Mouse (Mus musculus): ENCODE data around the gene St3gal4.

St3gal4 gene

DNA sequence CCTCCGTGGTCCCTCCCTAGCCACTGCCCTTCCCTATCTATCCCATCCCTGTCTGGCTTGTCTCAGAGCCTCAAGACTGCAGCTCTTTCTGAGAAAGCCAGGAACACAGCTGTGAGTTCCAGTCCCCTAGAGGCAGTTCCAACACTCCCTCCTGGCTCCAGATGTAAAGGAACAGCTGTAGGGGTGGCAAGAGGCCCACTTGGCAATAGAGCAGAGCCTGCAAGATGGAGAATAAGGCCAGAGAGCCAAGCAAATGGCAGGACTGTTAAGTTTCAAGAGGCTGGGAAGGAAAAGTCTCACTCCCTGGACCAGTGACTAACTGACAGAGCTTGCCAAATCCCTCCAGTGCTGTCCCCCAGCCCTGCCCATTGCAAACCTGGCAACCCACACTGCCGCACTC is 73.3 kb downstream of the St3gal4 start:
- peak; percentile 42 for DNase-seq

DNA sequence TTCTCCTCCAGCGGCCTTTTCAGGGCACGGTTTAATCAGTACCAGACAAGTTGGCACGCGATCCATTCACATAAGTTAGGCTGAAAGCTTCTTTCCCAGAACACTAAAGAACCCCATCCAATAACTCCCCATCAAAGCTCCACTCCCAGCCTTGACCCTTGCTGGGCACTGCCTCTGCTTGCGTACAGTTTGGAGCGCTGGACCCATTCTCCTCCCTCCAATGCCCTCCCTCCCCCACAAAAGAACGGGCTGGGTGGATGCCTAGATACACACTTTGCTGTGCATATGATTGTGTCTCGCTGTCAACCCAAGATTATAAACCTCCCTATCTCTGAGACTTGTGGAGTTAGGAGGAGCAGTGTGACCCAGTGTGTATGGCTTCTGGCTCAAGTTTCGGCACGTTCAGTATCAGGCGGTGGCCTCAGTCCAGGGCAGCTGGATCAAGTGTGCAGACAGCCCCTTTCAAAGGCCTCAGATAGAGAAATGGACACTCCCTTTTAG is 74.0 kb downstream of the St3gal4 start:
- DNase-seq, result no peak

- no peak for DNase-seq
Observed at GRCm38 (mm10) chr9:35044458-35044857, 74.6 kb downstream of the St3gal4 start.

DNA sequence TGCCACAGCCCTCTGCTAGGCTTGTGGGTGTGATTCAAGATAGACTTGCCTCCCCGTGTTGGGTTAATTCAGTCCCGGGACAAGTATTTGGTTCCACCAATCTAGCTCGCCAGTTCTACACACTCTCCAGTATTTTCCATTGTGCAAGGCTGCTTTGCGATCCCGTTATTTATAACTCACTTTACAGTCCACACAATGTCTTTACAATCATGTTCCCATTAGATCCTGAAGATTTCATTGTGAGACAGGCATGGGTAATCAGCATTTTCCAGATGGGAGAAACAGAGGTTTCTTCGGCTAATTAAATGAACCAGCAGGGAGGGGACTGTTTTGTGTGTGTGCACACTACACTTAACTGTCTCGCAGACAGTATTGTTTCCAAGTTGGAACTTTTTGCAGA is 75.4 kb downstream of the St3gal4 start:
- DNase-seq, result no peak

DNA sequence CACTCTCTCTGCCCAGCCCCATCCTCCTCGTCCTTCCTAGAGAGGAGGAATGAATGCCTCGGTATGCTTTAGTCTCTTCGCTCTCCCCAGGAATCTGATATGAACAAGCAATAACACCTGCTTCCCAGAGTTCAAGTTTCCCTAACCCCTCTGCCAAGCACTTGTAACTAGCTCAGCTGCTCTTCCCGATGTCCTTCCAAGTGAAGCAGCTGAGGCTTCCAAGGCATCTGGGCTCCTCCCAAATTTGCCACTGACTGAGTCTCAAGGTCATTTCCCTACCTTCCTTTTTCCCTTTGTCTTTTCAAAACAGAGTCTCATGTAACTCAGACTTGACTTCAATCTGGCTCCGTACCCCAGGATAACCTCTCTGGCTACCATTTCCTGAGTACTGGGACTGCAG is 77.6 kb downstream of the St3gal4 start:
- DNase-seq, result no peak

DNA sequence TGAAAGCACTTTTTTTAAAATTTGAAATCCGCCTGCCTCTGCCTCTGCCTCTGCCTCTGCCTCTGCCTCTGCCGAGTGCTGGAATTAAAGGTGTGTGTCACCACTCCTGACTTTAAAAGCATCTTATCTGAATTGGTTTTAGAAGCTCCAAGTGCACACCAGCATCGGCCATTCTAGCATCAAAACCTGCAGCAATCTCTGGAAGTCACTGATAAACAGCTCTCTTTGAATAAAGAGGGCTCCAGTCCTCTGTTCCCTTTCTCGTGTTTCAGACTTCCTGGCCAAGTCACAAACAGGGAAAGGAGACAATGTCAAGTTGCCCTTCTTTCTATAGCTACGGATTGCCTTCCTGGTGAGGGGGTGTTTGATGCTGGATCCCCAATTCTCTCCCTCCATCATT is 79.2 kb downstream of the St3gal4 start:
- DNase-seq, result no peak

DNA sequence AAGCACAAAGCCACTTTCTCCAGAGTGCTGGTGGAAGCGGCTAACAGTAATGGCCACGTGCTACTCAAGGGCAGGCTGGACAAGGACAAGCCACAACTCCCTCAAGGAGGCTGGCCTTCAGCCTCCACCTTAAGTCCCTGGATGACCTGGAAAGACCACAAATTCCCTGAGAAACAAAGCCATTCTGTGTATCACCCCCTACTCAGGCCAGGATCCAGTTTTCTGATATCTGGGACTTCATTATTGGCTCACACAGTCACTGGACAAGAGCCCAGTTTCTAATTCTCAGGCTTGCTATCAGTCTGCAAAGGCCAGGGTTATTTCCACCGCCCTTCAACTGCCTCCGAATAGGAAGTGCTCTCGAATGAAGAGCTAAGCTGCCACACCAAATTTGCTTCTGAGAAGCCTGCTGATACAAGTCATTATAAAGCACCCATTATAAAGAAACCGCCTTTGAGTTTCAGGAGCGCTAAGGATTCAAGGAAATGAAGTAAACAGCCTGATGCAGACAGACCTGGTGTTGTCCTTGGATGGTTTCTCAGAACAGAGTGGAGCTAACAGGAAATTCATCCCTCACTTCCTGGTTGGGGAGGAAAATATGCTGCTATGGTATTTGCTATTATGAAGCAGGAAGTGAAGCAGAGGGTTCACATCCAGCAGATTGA is 80.0 kb downstream of the St3gal4 start:
- peak; percentile 58 for DNase-seq

DNA sequence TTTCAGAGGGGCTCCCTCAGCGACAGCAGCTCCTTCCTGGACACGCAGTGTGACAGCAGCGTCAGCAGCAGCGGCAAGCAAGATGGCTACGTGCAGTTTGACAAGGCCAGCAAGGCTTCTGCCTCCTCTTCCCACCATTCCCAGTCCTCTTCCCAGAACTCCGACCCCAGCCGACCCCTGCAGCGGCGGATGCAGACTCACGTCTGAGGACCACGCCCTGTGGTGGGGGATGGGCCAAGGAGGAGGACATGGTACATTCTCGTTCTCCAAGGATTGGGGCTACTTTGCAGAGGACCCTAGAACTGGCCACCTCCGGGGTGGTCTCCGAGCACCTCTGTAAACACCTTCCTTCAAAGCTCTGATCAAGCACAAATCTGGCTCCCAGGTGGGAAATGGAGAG is 84.0 kb downstream of the St3gal4 start:
- DNase-seq, result no peak

GRCm38 (mm10) chr9:35032457-35032856 is 86.6 kb downstream of the St3gal4 start:
- peak; percentile 28 for DNase-seq

DNA sequence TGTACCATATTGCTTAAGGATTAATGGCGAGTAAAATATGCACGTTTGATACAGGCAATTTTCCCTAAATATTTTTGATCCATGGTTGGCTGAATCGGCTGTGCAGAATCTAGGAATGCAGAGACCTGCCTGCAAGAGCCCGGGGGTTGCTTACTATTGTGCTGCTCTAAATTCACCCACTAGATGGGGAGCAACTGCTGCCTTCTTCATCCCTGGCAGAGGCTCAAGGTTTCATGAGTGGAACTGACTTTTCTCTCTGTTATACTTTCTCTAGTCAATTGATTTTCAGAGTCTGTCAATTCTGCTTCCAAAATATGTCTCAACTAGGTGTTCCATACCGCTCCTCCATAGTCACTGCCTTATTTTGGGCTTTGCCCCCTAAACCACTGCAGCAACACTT is 88.2 kb downstream of the St3gal4 start:
- DNase-seq, result peak; percentile 61

DNA sequence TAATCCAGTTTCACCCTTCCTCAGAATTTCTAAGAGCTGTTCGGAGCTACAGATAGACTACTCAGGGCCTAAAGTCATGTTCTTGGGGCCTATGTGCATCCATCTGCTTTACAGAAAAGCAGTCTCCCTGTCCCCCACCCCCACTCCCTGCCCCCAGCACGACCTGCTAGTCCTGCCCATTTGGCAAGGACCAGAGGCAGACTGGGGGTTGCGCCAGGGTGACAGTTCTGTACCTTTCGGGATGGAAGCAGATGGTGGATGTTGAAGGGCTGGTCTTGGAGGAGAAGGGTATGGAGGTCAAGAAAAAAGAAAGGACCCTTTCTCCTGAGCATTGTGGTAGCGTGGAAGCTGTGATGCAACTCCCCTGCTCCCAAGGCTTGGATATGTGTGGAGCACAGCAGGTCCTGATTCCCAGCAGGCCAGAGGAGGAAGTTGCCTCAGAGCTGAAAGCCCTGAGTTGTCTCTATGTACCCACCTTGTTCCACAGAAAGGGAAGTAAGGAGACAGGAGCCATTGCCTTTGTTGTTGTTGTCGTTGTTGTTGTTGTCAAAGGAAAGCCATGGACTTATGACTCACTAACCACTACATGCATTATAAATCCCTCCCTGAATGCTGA is 91.6 kb downstream of the St3gal4 start:
- DNase-seq, result no peak

- DNase-seq, result peak; percentile 31
Observed at GRCm38 (mm10) chr9:35026897-35027311, 92.2 kb downstream of the St3gal4 start.

- no peak for DNase-seq
Observed at GRCm38 (mm10) chr9:35026311-35026710, 92.8 kb downstream of the St3gal4 start.

GRCm38 (mm10) chr9:35024591-35025496 is 94.2 kb downstream of the St3gal4 start:
- no peak for DNase-seq

DNA sequence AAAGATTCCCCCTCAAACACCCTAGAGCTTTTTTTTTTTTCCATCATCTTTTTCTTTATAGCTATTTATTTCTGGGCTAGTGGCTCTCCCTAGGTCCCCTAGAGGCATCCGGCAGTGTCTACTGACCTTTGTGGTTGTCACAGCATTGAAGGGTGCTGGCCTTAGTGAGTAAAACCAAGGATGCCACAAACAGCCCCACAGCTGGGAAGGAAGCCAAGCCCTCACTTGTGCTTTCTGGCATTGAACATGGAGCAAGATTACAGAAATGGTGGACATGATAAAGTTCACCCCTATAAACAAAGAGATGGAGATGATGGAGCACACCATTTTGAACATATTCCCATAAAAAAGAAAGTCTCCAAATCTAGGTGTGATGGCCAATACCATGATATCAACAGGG is 97.3 kb downstream of the St3gal4 start:
- DNase-seq, result no peak

GRCm38 (mm10) chr9:35020015-35020653 is 98.9 kb downstream of the St3gal4 start:
- no peak for DNase-seq

DNA sequence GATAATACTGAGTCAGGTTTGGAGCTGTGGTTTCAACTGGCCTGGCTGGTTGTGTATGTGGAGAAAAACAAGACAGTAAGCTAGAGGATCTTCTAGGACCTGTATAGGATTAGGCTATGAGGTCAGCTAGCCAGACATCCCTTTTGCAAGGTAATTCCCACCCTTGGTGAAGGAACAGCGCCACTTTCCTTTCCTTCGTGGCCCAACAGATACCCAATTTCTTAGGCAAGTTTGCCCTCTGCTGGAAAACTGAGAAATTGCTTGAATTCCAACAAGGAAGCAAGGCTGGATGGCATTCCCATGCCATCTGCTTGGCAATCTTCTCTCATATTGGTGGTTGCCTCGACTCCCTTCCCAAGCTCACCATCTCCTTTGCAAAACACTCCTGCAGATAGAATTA is 99.7 kb downstream of the St3gal4 start:
- DNase-seq, result peak; percentile 73

- no peak for DNase-seq
Observed at GRCm38 (mm10) chr9:35018056-35018455, 101.0 kb downstream of the St3gal4 start.

DNA sequence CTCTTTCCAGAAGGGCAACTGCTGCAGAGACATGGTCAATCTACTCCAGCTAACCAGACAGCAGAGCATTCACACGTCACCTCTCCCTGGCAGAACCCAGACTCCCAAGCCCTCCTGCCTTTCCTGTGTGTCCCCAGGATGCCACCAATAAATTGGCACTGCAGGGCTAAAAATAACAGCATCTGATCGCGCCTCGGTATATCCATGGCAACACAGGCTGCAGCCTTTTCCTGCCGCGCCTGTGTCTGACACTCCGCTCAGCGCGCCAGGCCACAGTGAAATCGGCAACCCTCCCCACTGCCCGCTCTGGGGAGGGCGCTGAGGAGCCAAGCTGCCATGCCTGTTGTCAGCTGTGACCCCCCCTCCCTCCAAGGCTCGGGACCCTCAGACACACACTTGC is 101.5 kb downstream of the St3gal4 start:
- no peak for DNase-seq

DNA sequence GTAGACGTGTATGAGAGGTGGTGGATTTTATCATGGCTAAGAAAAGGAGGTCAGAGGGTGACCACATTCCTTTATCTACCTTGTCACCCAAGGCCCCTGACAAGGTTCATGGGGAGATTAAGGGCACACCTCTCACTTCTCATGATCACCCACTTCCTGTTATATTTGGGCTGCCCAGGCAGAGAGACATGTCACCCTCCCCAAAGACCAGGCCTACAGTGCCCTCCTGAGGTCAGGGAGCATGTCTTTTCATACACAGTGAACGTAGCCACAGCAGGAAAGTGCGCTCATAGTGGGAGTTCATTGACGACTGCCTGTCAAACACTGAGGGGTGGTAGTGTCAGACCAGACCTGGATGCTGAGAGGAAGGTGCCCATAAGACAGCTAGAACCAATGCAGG is 102.3 kb downstream of the St3gal4 start:
- DNase-seq, result no peak

DNA sequence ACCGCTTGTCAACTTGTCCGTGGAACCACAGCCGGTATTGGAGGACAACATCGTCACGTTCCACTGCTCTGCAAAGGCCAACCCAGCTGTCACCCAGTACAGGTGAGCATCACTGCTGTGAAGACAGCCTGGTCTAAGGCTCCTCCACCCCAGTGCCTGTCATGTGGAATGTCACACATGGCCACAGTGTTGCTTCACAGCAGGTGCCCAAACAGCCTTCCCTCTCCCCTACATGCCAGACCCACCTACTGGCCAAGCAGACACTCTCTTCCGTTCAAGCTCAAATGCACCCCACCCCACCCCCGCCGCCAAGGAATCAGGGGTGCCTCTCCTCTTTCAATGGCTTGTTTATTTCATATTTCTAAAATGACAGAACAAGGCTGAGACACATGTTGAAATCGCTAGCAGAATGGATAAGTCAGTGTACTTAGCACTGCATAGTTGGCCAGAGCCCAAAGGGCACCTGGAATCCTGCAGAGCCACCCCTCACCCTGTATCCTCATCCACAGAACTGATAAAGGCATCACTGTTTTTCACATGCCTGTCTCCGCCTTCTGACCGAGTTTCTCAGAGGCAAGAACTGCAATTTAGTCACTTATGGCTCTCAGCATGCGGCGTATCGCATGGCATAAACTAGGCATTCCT is 111.2 kb downstream of the St3gal4 start:
- DNase-seq, result no peak

DNA sequence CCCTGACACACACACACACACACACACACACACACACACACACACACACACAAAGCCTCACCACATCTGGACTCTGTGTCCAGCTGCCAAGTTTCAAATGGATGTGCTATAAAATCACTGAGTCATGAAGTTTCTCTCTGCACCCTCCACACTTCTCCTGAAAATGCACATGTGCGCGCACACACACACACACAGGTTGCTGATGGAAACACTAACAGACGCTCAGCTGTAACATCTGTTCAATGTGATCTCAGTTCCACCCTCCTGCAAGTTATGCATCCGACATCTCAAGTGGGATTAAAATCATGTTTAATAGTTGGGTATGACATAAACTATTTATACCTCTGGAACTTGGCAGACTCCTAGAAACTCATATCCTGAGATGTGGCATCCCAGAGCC is 115.0 kb downstream of the St3gal4 start:
- DNase-seq, result no peak
